Mouse (Mus musculus): ENCODE results near the gene Dntt. TPM values are rescaled to one million over a fixed set of nuclear protein-coding genes. Genes with fewer than 3 reads are reported as not detected.
A peak's percentile ranks its signal among the peaks of the same experiment; 100 is the strongest.

Dntt gene
- total RNA-seq, 2 experiments from 2014 or later: not detected

DNA sequence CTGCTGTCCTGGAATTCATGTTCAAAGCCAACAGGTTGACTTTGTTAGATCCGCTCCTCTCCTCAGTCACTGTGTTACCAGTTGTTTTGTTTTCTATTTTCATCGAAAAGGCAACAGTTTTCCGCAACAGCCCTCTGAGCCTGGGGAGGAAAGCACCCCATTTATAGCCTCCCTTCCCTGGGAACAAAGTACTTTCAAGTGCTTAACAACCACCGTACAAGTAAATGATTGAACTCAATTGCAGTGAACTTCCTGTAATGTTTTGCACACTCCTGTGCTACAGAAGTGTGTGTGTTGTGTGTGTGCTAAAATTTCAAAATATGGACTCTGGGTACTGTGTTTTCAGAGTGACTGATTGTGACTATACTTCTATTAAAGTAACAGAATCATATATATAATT is 21.3 kb upstream of the Dntt start:
- intact Hi-C loops (cut with DNase I): no loop called here
- DNase-seq (ENCODE audit: low spot score in 2 of 2): no peak

DNA sequence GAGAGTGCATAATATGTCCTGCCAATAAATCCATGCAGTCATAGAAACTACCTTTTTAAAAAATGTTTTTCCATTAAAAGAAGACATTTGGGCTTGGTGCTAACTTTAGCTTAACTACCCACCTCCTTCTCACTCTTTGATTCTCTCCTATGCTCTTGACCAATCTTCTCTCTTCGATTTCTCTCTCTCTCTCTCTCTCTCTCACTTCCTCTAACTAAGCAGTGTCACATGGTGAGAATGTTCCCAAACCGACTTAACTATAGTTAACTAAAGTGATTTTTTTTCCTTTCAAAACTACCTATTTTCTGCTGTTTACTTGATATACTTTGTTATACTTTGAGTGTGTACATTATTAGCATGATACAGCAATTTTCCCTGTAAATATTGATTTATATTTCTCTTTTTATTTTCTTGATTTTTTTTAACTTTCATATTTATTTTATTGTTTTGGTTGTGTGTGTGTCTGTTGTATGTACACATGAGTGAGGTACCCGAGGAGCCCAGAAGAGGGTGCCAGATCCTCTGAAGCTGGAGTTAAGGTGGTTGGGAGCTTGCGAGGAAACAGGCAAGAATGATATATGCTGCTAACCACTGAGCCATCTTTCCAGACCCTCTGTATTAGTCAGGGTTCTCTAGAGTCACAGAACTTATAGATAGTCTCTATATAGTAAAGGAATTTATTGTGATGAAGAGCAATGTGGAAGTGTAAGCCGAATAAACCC is 20.2 kb upstream of the Dntt start:
- no peak for DNase-seq (ENCODE audit: low spot score in 2 of 2)
- intact Hi-C loops (cut with DNase I): no loop called here

- DNase-seq (ENCODE audit: low spot score in 2 of 2): no peak
- intact Hi-C loops (cut with DNase I): loop anchor here (10.0 kb wide), 2 partner anchors 177 to 427 kb away; partner anchors contain the start of genes Aldh18a1 and Ccnj
Measured at GRCm38 (mm10) chr19:41011676-41012075, 17.4 kb upstream of the Dntt start.

DNA sequence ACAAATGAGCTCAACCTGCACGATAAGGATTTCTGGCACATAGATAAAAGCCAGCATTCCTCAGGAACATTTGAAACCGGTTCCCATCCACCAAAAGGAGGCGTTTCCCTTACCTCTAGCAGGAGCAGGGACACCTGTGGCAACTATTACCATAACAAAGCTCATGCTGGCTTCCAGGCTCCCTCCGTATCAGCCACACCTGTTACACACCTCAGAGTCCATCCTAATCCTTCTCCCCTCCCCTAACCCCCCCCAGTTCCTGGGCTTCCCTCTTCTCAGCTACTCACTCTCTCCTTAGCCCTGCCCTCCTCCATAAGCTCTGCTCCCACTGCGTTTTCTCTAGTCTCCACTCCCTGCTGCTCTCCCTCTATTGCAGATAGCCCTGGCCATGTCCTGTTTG is 15.5 kb upstream of the Dntt start:
- DNase-seq (ENCODE audit: low spot score in 2 of 2): no peak
- intact Hi-C loops (cut with DNase I): loop anchor here (10.0 kb wide), 2 partner anchors 179 to 429 kb away; partner anchors contain the start of genes Aldh18a1 and Ccnj

DNA sequence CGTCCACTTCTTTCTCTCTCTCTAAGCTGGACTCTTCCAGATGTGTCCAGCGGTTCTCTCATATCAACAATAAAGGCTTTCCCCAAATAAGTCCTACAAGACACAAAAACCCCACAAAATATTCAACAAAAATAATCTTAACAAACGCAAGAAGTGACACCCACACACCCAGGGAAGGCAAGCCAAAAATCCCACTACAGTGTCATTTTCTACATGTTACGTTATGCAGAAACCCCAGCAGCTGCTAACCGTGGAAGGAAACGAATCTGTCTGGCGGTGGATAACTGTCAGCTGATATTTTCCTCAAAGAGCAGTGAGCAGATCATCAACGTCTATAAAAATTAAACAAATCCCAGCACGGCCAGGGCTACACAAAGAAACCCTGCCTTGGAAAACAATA is 15.1 kb upstream of the Dntt start:
- intact Hi-C loops (cut with DNase I): loop anchor here (10.0 kb wide), 2 partner anchors 179 to 429 kb away; partner anchors contain the start of genes Aldh18a1 and Ccnj
- peak; percentile 55 to 69 for DNase-seq (ENCODE audit: low spot score in 2 of 2)

DNA sequence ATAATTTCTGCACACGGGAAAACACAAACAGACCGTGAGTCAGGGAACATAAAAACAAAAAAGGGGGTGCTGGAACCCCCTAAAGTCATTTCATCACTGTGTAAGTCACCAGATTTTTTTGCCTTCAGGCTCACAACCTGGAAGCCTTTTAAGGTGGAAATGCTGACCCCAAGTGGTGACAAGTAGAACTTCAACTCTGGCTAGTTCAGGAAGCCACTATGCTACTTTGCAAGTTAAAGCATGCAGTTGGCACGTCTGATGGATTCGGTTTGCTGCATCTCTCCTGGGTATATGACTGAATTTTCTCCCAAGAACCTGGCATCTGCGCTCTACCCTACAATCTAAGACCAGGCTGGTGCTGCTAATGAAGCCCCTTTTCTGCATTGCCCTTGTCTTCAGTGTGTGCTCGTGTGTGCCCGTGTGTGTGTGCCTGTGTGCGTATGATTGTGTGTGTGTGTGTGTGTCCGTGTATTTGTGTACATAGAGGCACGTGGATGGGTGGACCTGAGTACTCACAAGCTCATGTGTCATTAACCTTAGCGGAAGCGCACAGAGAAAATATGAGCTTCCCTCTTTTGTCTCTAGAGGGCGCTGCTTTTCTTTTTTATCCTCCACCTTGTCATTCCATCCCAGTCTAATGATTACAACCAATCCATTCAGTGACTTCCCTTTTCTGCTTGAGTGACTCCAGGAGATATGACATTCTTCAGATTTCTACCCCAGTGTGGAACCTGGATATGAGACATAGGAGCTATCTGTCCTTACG is 12.9 kb upstream of the Dntt start:
- peak; percentile 74 to 79 for DNase-seq (ENCODE audit: low spot score in 2 of 2)
- intact Hi-C loops (cut with DNase I): loop anchor here (1.0 to 10.0 kb wide), 4 partner anchors 53 to 431 kb away; partner anchors contain the start of genes Aldh18a1, Cc2d2b and Ccnj

DNA sequence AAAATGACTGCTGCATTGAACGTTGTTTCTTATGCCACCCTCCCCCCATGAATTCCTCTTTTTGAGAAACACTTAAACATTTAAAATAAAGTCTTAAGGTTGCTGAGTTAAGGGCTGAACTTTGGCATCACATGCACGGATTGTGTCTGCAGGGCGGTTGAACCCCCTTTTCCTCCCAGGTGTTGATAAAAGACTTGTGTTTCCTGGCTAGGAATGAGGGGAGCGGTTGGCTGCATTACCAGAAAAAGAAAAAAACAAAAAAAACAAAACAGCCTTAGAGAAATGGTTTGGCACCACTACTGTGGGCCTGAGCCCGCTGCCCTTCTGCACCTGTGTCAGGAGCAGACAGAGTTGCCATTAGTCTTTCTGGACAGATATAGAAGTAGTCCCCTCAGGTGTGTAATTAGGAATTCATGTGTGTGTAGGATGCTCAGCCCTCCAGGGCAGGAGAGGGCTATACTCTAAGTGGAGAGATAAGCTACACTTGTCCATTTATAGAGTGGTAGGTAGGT is 9.9 kb upstream of the Dntt start:
- DNase-seq (ENCODE audit: low spot score in 2 of 2): no peak
- intact Hi-C loops (cut with DNase I): loop anchor here (5.0 to 10.0 kb wide), 3 partner anchors 184 to 434 kb away; partner anchors contain the start of genes Aldh18a1, Cc2d2b and Ccnj

DNA sequence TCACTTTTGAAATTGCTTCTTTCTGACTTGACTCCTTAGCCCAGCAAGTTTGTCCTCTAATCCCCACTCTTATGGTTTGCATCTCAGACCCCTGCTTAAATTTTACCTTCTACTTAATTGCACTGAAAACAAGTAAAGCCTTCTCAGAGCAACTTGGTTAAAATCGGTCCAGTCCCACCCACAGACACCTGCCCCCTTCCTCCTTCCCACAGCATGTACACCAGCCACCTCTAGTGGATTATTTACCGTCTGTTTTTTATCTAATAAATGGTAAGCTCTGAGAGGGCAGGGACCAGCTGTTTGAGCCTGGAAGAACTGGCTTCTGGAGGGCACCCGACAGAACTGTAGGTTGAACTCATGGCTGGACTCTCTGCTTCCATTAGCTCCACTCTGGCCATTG is 8.5 kb upstream of the Dntt start:
- intact Hi-C loops (cut with DNase I): no loop called here
- DNase-seq (ENCODE audit: low spot score in 2 of 2): no peak

GRCm38 (mm10) chr19:41022244-41022643 is 6.8 kb upstream of the Dntt start:
- peak; percentile 48 to 81 for DNase-seq (ENCODE audit: low spot score in 2 of 2)
- intact Hi-C loops (cut with DNase I): no loop called here

DNA sequence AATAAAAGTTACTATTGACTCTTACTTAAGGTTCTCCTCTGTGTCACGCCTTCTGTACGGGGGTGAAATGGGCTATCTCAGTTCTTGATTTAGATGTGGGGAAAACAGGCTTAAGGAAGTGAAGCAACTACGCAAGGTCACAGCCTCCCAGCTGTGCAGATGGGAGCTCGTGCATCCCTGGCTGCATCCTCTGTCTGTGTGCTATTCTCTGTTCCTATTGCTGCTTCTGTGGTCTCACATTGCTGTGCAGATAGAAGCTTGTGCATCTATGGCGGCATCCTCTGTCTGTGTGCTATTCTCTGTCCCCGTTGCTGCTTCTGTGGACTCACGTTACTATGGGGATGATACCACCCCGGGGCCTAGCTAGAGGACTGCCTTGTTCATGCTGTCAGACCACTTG is 2.5 kb upstream of the Dntt start:
- DNase-seq (ENCODE audit: low spot score in 2 of 2): no peak
- intact Hi-C loops (cut with DNase I): no loop called here

DNA sequence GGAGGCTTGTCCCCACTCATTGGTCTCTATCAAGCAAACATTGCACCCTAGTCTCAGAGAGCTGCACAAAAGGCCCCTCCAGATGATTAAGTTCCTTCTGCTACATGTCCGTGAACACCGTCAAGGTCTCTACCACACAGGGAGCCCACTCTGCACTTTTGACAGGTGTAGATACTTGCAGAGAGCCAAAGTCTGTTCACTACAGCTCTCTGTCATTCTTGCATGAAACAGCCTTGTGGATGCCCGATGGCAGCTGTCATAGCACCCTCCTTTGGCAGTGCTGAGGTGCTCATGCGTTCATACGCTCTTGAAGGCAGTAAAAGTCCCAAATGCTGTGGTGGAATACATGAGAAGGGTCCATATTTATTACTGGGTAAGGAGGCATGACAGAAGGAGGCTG is 2.1 kb upstream of the Dntt start:
- intact Hi-C loops (cut with DNase I): no loop called here
- no peak for DNase-seq (ENCODE audit: low spot score in 2 of 2)

- no peak for DNase-seq (ENCODE audit: low spot score in 2 of 2)
- intact Hi-C loops (cut with DNase I): no loop called here
Measured at GRCm38 (mm10) chr19:41027601-41028000, 1.5 kb upstream of the Dntt start.

DNA sequence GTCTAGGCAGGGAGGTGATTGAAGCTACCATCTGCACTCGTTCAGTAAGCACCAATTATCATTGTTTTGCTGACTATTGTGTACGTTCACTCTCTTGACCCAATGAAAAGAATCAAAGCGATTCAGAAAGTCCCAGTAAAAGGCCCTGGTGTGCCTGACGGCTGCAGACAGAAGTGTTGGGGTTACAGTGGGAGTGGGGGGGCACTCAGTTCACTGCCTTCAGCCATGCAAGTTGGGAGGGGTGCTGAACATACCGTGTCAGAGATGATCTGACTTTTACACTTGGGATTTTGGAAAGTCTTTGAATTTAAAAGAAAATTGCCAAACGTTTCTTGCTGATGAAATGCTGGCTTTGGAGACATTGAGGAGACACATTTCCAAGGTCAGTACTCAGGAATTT is 1.1 kb downstream of the Dntt start:
- no peak for DNase-seq (ENCODE audit: low spot score in 2 of 2)
- intact Hi-C loops (cut with DNase I): no loop called here

DNA sequence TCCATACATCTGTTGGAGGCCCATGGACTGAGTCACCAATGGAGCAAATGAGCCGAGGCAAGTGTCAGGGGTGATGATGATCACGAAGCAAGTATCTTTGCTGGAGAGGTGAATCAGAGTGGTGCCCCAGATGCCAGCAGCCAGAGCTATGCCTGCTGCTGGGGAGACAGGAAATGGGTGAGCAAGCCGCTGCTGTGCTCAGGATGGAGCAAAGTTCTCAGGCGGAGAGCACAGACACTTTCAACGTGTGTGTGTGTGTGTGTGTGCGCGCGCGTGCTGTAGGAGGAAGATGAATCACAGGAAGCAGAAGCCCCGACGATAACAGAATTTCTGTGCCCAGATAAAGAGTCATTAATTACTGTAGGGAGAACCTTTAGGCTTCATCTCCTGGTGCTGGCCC is 1.9 kb downstream of the Dntt start:
- intact Hi-C loops (cut with DNase I): no loop called here
- DNase-seq (ENCODE audit: low spot score in 2 of 2): no peak

GRCm38 (mm10) chr19:41031869-41032268 is 2.8 kb downstream of the Dntt start:
- intact Hi-C loops (cut with DNase I): no loop called here
- DNase-seq (ENCODE audit: low spot score in 2 of 2): no peak

DNA sequence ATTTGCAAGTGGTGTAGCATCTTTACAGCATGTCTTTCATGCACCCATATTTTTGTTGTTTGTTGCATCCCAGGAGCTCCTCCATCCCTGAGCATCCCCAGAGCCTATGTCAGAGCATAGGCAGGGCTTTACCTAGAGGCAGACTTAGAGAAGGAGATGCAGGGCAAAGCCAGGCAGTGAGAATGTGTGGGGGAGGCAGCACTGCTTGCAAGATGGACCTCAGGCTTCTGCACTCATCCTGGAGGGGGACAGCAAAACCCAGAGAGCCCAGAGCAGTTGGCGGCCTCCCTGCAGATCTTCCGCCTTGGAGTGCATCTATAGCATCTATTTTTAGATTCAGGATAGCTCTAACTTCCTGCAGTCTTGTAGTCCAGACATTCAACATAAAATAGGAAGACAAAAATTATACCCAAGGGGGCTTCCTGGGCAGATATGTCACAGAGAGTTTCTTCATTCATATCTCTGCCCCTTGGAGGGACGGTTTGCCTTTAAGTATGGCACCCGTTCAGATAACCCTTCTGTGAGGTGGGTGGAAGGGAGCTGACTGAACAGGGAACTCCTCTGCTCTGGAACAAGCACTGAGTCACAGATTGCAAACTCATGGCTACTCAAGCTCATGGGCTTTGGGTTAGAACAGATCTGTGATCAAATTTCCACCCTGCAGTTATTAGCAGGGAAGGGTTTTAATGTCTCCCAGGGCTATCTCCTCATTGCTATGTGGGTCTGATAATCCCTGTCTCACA is 6.9 kb downstream of the Dntt start:
- no peak for DNase-seq (ENCODE audit: low spot score in 2 of 2)
- intact Hi-C loops (cut with DNase I): no loop called here

GRCm38 (mm10) chr19:41039110-41039509 is 10.0 kb downstream of the Dntt start:
- DNase-seq (ENCODE audit: low spot score in 2 of 2): no peak
- intact Hi-C loops (cut with DNase I): no loop called here

DNA sequence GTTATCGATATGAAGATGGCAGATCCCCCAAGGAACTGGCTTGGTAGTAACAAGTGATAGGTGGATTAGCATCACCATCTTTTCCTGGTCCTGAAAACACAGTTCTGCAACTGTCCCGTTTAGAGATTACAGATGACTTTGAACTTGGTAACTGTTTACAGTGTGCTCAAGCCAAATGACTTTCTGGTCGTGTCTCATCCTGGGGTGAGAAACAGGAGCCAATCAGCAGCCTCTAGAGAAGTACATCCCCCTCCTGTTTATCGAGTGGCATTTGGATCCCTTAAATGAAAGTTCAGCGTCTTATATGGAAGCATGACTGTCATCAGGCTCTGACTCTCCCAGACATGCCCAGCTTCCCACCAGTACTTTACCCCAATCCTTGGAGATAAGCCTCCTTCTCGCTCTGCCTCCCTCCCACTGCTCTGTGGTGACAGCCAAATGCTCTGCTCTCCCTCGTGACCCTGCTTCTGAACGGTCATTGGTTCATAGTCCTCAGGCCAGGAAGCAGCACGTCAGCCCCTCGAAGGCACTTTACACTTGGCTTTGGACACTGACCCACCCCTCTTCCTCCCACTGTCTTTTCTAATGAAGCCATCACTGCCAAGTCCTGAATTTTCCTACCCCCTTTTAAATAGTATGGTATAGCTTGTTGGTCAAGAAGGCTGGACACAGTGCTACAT is 16.2 kb downstream of the Dntt start:
- no peak for DNase-seq (ENCODE audit: low spot score in 2 of 2)
- intact Hi-C loops (cut with DNase I): no loop called here

Data from left cerebral cortex, postnatal 14 days (tissue).